Mouse (Mus musculus) hematopoietic stem cell, adult 5-6 weeks (primary cell): ENCODE data around the gene Gabpa. TPM values are rescaled to one million over a fixed set of nuclear protein-coding genes. Genes with fewer than 3 reads are reported as not detected.

ENCODE experiments used
- total RNA-seq: library from RNA; stranded (forward); fragments of 172-1452, 232-1000 nt; gene quantifications from 2 replicates; pipeline ENCODE4 v1.2.3, GENCODE M21; 2017

The Gabpa gene
- total RNA-seq, 1 experiment from 2014 or later = 87.7 TPM

Other genes starting within 250 kb of the Gabpa start
- gene Mrpl39, start 99.2 kb upstream of the Gabpa start, total RNA-seq = 40.1 and 61.8 TPM in 2 replicates
- gene Jam2, start 60.8 kb upstream of the Gabpa start, total RNA-seq = 0.69 and 4.6 TPM in 2 replicates
- 266 and 344 TPM in 2 replicates for gene Atp5j, start 700 bp downstream of the Gabpa start, total RNA-seq